Mouse (Mus musculus) liver, embryonic 16.5 days (tissue): ENCODE results near the gene Robo4. TPM values are rescaled to one million over a fixed set of nuclear protein-coding genes. Genes with fewer than 3 reads are reported as not detected.

Experiments
- ATAC-seq: fragments of 200-750 bp; cut with Nextera tagmentation; 2 replicates; pipeline ENCODE4 v1.8.0; 2017; ENCODE audit warnings: low read depth, mild to moderate bottlenecking, moderate number of reproducible peaks, moderate library complexity
- H3K27ac ChIP-seq: fragments of 300-500 bp; sonication (generic); 2 replicates; pipeline ENCODE4 v1.5.1; 2014; ENCODE audit warnings: mild to moderate bottlenecking, low read length
- H3K27me3 ChIP-seq: fragments of 300-500 bp; sonication (generic); 2 replicates; pipeline ENCODE4 v1.6.1; 2014; ENCODE audit warnings: low read depth, low read length, mixed read lengths; ENCODE audit not compliant: control insufficient read depth, insufficient read depth
- H3K36me3 ChIP-seq: fragments of 300-500 bp; sonication (generic); 2 replicates; pipeline ENCODE4 v1.6.1; 2014; ENCODE audit warnings: mild to moderate bottlenecking; ENCODE audit not compliant: control insufficient read depth, insufficient read depth
- H3K4me1 ChIP-seq: fragments of 300-500 bp; sonication (generic); 2 replicates; pipeline ENCODE4 v1.6.1; 2014; ENCODE audit warnings: low read depth, low read length, mixed read lengths; ENCODE audit not compliant: control insufficient read depth
- H3K4me2 ChIP-seq: fragments of 300-500 bp; sonication (generic); 2 replicates; pipeline ENCODE4 v1.6.1; 2014; ENCODE audit warnings: low read depth, low read length, mixed read lengths
- H3K4me3 ChIP-seq: fragments of 300-500 bp; sonication (generic); 2 replicates; pipeline ENCODE4 v1.5.1; 2014; ENCODE audit warnings: low read depth, mild to moderate bottlenecking, low read length
- H3K9ac ChIP-seq: fragments of 300-500 bp; sonication (generic); 2 replicates; pipeline ENCODE4 v1.6.1; 2014; ENCODE audit warnings: low read depth, low read length
- H3K9me3 ChIP-seq: fragments of 300-500 bp; sonication (generic); replicated peaks from 2 replicates; pipeline ENCODE4 v1.6.1; 2016; ENCODE audit warnings: low read length; ENCODE audit not compliant: control insufficient read depth
- WGBS: fragments of 180-500 bp; shearing (Covaris S2); extraction: QIAGEN DNeasy Blood & Tissue Kit; methylation state at CpG from one replicate; pipeline ENCODE4 v1.1.7; 2014; ENCODE audit not compliant: insufficient replicate concordance; 5-methylcytosine and 5-hydroxymethylcytosine counted together
- polyA plus RNA-seq: library from polyadenylated mRNA; unstranded; fragments of >200 nt; fragmentation: Nextera tagmentation; extraction: Ambion mirVana; gene quantifications from 2 replicates; pipeline ENCODE4 v1.2.1, GENCODE M21; 2015

Robo4 gene
- polyA plus RNA-seq: 3.0 and 3.1 TPM in 2 replicates

DNA sequence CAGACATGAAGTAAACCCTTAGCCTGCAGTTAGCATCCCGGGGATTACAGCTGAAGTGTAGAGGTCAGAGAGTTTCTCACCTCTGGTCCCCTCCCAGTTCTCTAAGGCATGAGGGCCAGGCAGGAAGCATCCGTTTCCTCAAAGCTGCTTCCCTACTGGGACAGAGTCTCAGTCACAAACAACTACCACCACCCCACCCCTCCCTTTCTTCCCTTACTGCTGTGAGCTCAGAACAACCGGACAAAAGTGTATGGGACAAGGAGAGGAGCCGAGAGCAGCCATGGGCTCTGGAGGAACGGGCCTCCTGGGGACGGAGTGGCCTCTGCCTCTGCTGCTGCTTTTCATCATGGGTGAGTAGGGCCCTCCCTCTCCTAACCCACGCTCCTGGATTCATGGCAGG lies at the start of gene Robo4:
Gene Robo4 (plus strand): TSS at position 96 of the 400 bp plus-strand sequence.
- WGBS: 6% methylated on average over 7 of the region's 7 CpGs
- 0 out of 2 replicates have a peak within 1 kb of the TSS, but pooled peaks have one; percentile 20 for H3K9ac ChIP-seq
- no peaks in the 10 kb centered on the region for H3K36me3 ChIP-seq
- H3K4me1 ChIP-seq: no peaks in the 10 kb centered on the region
- H3K4me3 ChIP-seq: peak within 1 kb of the TSS; percentile 13
- ATAC-seq: peak; percentile 30; the same call in 1 of the 2 replicates
- H3K27me3 ChIP-seq: no peaks in the 10 kb centered on the region
- no peak within 1 kb of the TSS for H3K4me2 ChIP-seq
- H3K27ac ChIP-seq: no peak within 1 kb of the TSS
- H3K9me3 ChIP-seq: no peaks in the 10 kb centered on the region

DNA sequence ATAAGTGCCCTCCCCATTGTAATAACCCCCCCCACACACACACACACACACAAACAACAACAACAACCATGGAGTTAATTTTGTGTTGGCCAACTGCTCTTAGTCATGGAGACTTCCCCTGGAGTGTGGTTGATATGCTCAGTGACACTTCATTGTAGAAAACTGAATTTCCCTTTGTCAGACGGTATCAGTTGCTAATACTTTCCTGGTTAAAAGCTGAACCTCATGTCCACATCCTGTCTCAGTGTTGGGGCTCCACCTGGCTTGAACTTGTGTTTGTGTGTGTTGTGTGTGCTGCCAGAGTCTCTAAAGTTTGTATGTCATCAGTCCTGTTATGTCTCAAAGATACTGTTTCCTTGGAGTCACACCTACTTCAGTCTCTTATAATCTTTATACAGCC lies 47.2 kb upstream of the Robo4 start:
- Histone ChIP-seq H3K36me3 (no peaks in the 10 kb centered on the region), H3K9me3 (no peaks in the 10 kb centered on the region), H3K9ac (no peak overlapping the region), H3K27ac (no peak overlapping the region), H3K27me3 (no peaks in the 10 kb centered on the region), H3K4me3 (no peak overlapping the region), H3K4me1 (no peaks in the 10 kb centered on the region; the same call in 1 of the 2 replicates), H3K4me2 (no peak overlapping the region)
- WGBS: 32% methylated on average over 1 of the region's 1 CpGs
- ATAC-seq: no peak

DNA sequence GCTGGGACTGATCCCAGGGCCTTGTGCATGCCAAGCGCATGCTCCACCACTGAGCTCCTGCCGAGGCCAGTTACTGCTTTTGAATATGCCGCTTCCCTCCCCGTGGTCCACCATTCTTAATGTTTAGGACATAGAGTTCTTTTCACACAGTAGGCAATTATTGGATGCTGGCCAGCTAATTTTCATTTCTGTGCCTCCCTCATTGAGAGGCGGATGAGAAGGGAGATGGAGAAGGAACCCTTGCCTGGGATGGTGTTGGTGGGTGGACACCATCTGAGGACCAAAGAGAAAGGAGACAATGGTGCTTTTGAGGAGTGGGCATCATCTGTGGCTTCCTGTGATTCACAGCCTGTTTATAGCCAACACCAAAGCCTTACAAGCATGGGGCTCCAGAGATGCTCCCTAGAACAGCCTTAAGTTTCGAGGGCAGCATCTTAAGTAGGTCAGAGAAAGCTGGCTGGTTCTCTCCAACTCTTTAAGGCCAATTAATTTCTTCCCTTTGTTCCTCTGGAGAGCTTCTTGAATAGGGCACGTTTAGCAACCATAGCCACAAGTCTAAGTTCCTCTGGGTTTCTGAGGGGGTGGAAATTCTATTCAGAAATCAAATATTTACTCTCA lies 42.9 kb upstream of the Robo4 start:
- no peak overlapping the region for H3K9ac ChIP-seq

DNA sequence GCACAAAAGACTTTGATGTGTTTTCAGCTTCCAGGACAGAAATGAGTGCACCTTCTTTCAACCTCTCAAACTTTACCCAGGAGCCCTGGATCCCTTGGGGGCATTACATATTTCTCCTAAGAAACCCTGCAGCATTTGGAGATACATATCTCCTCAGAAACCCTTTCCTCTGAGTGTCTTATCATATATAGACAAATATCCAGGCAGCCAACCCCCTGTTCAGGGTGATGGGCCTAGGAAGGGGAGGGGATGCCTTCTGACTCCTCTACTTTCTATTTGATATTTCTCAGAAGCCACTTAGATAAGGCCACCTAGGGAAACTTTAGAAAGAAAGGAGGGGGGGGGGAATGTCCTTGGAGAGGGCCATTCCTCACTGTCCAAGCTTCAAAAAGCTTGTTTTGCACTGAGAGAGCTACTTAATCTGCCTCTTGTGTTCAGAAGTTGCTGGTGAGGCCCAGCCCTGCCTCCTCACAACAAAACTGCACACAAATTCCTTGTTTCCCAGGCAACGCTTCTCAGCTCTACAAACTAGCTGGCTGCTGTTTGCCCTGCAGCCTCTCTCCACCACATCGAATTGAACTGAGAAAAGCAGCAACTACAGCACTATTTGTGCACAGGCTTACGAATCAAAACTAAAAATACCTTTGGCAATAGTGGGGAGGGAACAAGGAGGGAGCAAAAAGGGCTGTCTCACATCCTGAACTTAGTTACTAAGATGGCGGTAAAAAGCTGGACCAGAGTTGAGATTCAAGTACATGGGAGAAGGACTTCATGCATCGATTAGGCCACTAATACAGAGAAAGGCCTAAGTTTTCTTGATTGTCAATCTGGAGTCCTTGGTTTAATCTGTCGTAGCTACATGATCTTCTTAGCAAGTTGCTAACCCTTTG lies 42.1 kb upstream of the Robo4 start:
- Histone ChIP-seq H3K27ac (no peak overlapping the region), H3K4me3 (no peak overlapping the region), H3K4me2 (no peak overlapping the region), H3K36me3 (no peaks in the 10 kb centered on the region), H3K9me3 (no peaks in the 10 kb centered on the region), H3K27me3 (no peaks in the 10 kb centered on the region), H3K9ac (no peak overlapping the region), H3K4me1 (no peaks in the 10 kb centered on the region; the same call in 1 of the 2 replicates)
- ATAC-seq: no peak
- WGBS: 57% methylated on average over 6 of the region's 6 CpGs

More for the DNA sequence above, 42.9 kb upstream of the Robo4 start:
- H3K9me3 ChIP-seq: no peaks in the 10 kb centered on the region
- no peak overlapping the region for H3K4me2 ChIP-seq
- no peak overlapping the region for H3K4me3 ChIP-seq
- WGBS: 61% methylated on average over 7 of the region's 7 CpGs
- no peaks in the 10 kb centered on the region for H3K27me3 ChIP-seq
- H3K27ac ChIP-seq: no peak overlapping the region
- no peak for ATAC-seq
- no peaks in the 10 kb centered on the region; the same call in 1 of the 2 replicates for H3K4me1 ChIP-seq
- no peaks in the 10 kb centered on the region for H3K36me3 ChIP-seq

DNA sequence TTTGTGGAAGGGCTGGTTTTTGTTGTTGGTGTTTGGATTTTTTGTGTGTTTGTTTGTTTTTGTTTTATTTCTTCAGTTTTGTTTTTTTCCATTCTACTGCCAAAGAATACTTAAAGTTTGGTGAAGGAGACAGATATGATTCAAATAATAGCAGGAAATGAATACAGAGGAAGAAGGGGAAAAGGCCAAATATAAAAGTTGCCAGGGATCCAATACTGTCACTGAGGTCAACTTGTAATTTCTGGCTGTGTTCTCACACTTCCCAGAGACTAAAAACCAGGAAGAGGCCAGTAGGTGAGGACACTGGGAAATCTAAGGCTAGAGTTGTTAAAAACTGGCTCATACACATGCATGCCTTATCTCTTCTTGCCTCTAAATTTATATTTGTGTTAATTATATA lies 39.6 kb upstream of the Robo4 start:
- no peaks in the 10 kb centered on the region; the same call in 1 of the 2 replicates for H3K4me1 ChIP-seq
- H3K9me3 ChIP-seq: no peaks in the 10 kb centered on the region
- H3K4me3 ChIP-seq: no peak overlapping the region
- no peaks in the 10 kb centered on the region for H3K27me3 ChIP-seq
- no peak overlapping the region for H3K9ac ChIP-seq
- H3K27ac ChIP-seq: no peak overlapping the region
- no peak overlapping the region for H3K4me2 ChIP-seq
- no peak for ATAC-seq
- H3K36me3 ChIP-seq: no peaks in the 10 kb centered on the region

DNA sequence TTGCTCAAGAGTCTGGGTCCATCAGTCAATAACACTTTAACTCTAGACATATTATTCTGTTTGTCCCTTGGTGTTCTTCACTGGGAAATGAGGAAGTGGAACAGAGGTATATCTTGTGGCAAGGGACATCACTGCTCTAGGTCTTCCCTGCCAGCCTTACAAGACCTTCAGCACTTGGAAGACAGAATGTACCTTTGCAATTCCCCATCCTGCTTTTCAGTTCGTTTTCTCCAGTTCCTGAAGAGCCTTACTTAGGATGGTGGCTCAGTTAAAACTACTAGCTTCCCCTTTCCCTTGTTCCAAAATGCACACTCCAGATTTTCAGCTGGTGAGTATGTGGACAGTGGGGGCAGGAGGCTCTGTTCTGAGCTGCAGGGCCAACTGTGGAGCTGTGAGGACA lies 38.8 kb upstream of the Robo4 start:
- H3K9me3 ChIP-seq: no peaks in the 10 kb centered on the region
- no peaks in the 10 kb centered on the region for H3K36me3 ChIP-seq
- ATAC-seq: no peak
- H3K4me1 ChIP-seq: no peaks in the 10 kb centered on the region; the same call in 1 of the 2 replicates
- H3K4me3 ChIP-seq: no peak overlapping the region
- no peaks in the 10 kb centered on the region for H3K27me3 ChIP-seq
- no peak overlapping the region for H3K27ac ChIP-seq
- no peak overlapping the region for H3K4me2 ChIP-seq
- H3K9ac ChIP-seq: no peak overlapping the region
- 35% methylated on average over 1 of the region's 1 CpGs for WGBS

DNA sequence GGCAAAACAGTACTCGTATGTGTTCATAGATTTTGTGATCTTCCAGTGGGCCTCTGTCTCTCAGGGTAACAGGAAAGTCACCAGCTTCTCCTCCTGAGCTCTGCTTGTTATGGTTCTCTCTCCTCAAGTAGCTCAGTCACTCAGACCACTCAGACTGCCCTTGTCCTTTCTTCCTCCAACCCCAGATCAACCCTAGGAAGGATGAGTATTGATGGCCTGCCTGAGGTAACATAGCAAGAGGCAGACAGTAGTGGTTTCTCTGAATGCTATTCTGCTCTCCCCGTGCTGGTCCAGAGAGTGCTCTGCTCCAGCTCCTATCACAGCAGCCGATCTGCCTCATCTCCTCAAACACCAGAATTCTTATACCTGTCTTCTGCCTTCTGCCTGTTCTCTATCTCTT lies 38.1 kb upstream of the Robo4 start:
- Histone ChIP-seq H3K9me3 (no peaks in the 10 kb centered on the region), H3K27me3 (no peaks in the 10 kb centered on the region), H3K36me3 (no peaks in the 10 kb centered on the region), H3K4me2 (no peak overlapping the region), H3K9ac (no peak overlapping the region), H3K27ac (no peak overlapping the region), H3K4me3 (no peak overlapping the region), H3K4me1 (no peaks in the 10 kb centered on the region; the same call in 1 of the 2 replicates)
- 50% methylated on average over 3 of the region's 3 CpGs for WGBS
- no peak for ATAC-seq

DNA sequence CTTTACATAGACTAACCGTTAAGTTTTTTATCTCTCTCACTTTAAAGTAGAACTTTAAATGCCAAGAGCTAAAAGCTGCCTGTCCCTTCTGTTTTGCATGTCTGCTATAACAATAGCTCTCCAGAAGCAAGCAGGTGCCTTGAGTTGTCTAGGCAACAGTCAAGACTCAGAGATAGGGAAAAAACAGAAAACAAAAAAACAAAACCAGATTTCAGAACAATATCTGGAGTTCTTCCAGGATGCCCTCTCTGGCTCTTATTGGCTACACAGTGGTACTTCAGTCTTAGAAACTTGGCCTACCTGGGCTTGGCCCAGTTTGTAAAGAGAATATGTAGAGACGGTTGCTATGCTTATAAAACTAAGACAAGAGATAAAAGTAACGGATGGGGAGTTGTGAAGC lies 37.3 kb upstream of the Robo4 start:
- WGBS: 52% methylated on average over 3 of the region's 3 CpGs

DNA sequence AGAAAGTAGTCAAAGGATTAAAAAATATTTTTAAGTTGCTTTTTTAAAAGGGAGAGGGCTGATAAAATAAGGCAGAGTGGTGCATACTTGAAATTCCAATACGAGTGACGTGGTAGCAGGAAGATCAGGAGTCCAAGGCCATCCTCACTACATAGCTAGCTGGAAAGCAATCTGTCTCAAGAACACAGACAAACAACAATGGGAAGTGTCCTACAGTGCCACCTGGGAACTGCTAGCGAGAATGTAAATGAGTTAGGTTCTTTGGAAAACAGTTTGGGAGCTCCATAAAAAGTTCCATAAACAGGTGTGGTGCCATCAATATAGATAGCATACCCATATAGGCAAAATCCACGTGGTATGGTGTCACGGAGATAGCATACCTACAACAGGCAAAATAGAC lies 36.0 kb upstream of the Robo4 start:
- no peaks in the 10 kb centered on the region for H3K27me3 ChIP-seq
- no peaks in the 10 kb centered on the region for H3K4me1 ChIP-seq
- 50% methylated on average over 5 of the region's 5 CpGs for WGBS
- no peak for ATAC-seq
- no peak overlapping the region for H3K27ac ChIP-seq
- no peak overlapping the region for H3K4me2 ChIP-seq
- no peaks in the 10 kb centered on the region for H3K9me3 ChIP-seq
- H3K4me3 ChIP-seq: no peak overlapping the region
- H3K36me3 ChIP-seq: no peaks in the 10 kb centered on the region
- no peak overlapping the region for H3K9ac ChIP-seq

More for the DNA sequence above, 37.3 kb upstream of the Robo4 start:
- Histone ChIP-seq H3K4me3 (no peak overlapping the region), H3K27ac (no peak overlapping the region), H3K27me3 (no peaks in the 10 kb centered on the region), H3K36me3 (no peaks in the 10 kb centered on the region), H3K9ac (no peak overlapping the region), H3K4me1 (no peaks in the 10 kb centered on the region), H3K4me2 (no peak overlapping the region), H3K9me3 (no peaks in the 10 kb centered on the region)
- no peak for ATAC-seq
